In genomic region chr7:78404481-78404880, GRCm38 (mm10) we compare ENCODE assay signal across 21 mouse cellular contexts.
DNase-seq lines count a peak whose midpoint lies in the region; ATAC-seq and TF ChIP-seq lines count a peak whose summit lies in the region.
"Had no signal": no experiment of that assay in that cellular context is flagged by ENCODE, and none has a peak within 500 bp of the region (broad histone marks: within the 10 kb centered on the region; RNA-seq: fewer than 3 reads in every experiment).

No protein-coding gene starts in this region.

- no peak for TF ChIP-seq POLR2A in cortical plate, adult 2 months (IDR thresholded peaks at IDR 0.05; ENCODE audit: extremely low read depth, insufficient read depth, low read length)

- ATAC-seq in activated CD4-positive, CD25-positive, alpha-beta regulatory T cell, adult 4 months: no peak
- ATAC-seq: forebrain, embryonic 14.5 days; forebrain, embryonic 16.5 days had no signal

- no peak overlapping the region for H3K4me3 ChIP-seq in layer of hippocampus, adult 2 months
- no peak overlapping the region for H3K4me3 ChIP-seq in cortical plate, adult 2 months (ENCODE audit: insufficient read depth, low read length)
- H3K4me3 ChIP-seq: embryonic facial prominence, embryonic 13.5 days; embryonic facial prominence, embryonic 15.5 days; erythroblast, embryonic 14.5 days; forebrain, embryonic 10.5 days; forebrain, embryonic 12.5 days had no signal

- no peak for TF ChIP-seq CTCF in layer of hippocampus, adult 2 months (conservative IDR thresholded peaks at IDR 0.05)
- no peak for TF ChIP-seq CTCF in cortical plate, adult 2 months (IDR thresholded peaks at IDR 0.05; ENCODE audit: extremely low read depth, insufficient read depth, low read length)

- peak overlapping the region; percentile 39; the same call in 1 of the 2 replicates for H3K27ac ChIP-seq in layer of hippocampus, adult 2 months
- H3K27ac ChIP-seq in cortical plate, adult 2 months (ENCODE audit: insufficient read depth, low read length): peak overlapping the region; percentile 26; the same call in 1 of the 2 replicates
- H3K27ac ChIP-seq: embryonic facial prominence, embryonic 13.5 days; embryonic facial prominence, embryonic 15.5 days; forebrain, embryonic 10.5 days; forebrain, embryonic 12.5 days had no signal

- peak in 1 of 2 experiments; percentile 9 for DNase-seq in layer of hippocampus, adult 2 months (ENCODE audit: low spot score in 2 of 2)
- DNase-seq in layer of hippocampus, adult 11-12 months (ENCODE audit: low spot score): no peak
- DNase-seq in right cerebral cortex, adult 18-20 months: peak; percentile 51
- DNase-seq in right cerebral cortex, postnatal 10 days (ENCODE audit: low spot score in 2 of 2): no peak
- DNase-seq in T-cell, adult 2 months (ENCODE audit: low spot score): no peak
- DNase-seq: adrenal gland, adult 2 months; adrenal gland, postnatal 10 days; adrenal gland, postnatal 25 days; cerebellum, adult 11-12 months; cerebellum, adult 9-10 months; cerebellum, postnatal 10 days; embryo, embryonic 11 days had no signal

- H3K4me1 ChIP-seq in cortical plate, adult 2 months (ENCODE audit: control insufficient read depth, insufficient read depth, low read length): peaks cover 11% of the 10 kb centered on the region
- H3K4me1 ChIP-seq: forebrain, embryonic 10.5 days; forebrain, embryonic 12.5 days had no signal
